Mouse (Mus musculus): Measurements from ENCODE around the gene Stam2. TPM values are rescaled to one million over a fixed set of nuclear protein-coding genes. Genes with fewer than 3 reads are reported as not detected.

Stam2 gene
- polyA plus RNA-seq, 1 experiment = not detected

DNA sequence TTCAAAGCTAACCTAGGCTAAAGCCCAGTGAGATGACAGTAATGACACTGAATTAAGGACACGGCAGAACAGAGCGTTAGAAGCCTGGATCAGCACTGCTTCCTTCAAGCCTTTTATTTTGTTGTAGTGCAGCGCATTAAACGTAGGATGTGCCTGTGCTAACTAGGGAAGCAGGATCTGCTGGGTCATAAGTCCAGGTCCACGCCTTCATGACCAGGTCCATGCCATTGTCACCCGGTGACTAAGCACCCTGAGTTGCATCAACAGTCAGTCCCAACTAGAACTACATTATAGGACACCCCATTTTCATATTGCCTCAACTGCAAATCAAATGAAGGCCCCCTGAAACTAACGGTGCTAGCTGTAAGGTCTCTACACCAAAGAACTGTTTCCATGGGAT, 7.6 kb downstream of the Stam2 start:
- no peak overlapping the region for H3K27ac ChIP-seq (ENCODE audit: insufficient read depth, low read depth, low read length)
- H3K4me1 ChIP-seq (ENCODE audit: control insufficient read depth, insufficient read depth, low read length) = no peaks in the 10 kb centered on the region; the same call in 1 of the 2 replicates
- WGBS = 99% methylated on average over 7 of the region's 7 CpGs
- TF ChIP-seq CTCF (IDR thresholded peaks at IDR 0.05; ENCODE audit: insufficient read depth, low read depth, low read length) = no peak
- TF ChIP-seq POLR2A (IDR thresholded peaks at IDR 0.05; ENCODE audit: insufficient read depth, low read depth, low read length) = no peak
- no peak overlapping the region for H3K4me3 ChIP-seq (ENCODE audit: insufficient read depth, low read depth, low read length)

DNA sequence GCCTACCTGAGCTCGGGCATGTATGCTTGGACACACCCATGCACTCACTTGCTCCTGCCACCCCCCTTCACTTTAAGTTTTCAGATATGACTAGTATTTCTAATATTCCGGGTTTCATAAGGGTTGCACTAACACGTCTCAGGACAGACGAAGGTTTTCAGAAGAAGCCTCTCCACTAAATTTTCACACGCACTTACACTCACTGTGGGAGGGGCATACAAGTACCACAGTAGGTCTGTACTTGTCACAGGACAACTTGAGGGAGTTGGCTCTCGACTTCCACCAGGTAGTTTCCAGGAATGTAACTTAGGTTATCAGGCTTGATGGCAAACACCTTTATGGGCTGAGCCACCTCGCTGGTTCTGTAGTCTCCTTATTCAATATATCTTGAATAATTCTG, 8.4 kb downstream of the Stam2 start:
- 93% methylated on average over 7 of the region's 7 CpGs for WGBS

DNA sequence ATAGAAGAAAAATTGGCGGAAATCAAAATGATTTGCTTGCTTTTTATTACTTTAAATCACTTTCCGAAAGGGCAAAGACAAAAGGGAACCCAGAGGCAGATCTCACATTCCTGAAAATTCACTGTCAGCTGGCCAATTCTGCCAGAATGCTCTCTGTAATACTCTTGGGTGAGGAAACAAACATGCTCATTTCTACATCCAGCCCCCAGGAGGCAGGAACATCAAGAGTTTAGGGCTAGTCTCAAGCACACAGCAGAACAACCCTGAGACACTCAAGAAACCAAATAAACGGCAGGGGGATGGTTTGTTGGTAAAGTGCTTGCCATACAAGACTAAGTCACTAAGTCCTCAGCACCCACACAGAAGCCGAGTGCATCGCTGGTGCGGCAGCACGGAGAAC, 9.5 kb downstream of the Stam2 start:
- Histone ChIP-seq H3K27ac (ENCODE audit: insufficient read depth, low read depth, low read length) (no peak overlapping the region), H3K4me3 (ENCODE audit: insufficient read depth, low read depth, low read length) (no peak overlapping the region), H3K4me1 (ENCODE audit: control insufficient read depth, insufficient read depth, low read length) (no peaks in the 10 kb centered on the region; the same call in 1 of the 2 replicates)
- no peak for TF ChIP-seq POLR2A (IDR thresholded peaks at IDR 0.05; ENCODE audit: insufficient read depth, low read depth, low read length)
- no peak for TF ChIP-seq CTCF (IDR thresholded peaks at IDR 0.05; ENCODE audit: insufficient read depth, low read depth, low read length)
- 86% methylated on average over 7 of the region's 7 CpGs for WGBS

More for the DNA sequence above, 8.4 kb downstream of the Stam2 start:
- Histone ChIP-seq H3K4me1 (ENCODE audit: control insufficient read depth, insufficient read depth, low read length) (no peaks in the 10 kb centered on the region; the same call in 1 of the 2 replicates), H3K27ac (ENCODE audit: insufficient read depth, low read depth, low read length) (no peak overlapping the region), H3K4me3 (ENCODE audit: insufficient read depth, low read depth, low read length) (no peak overlapping the region)
- TF ChIP-seq CTCF (IDR thresholded peaks at IDR 0.05; ENCODE audit: insufficient read depth, low read depth, low read length) (no peak), POLR2A (IDR thresholded peaks at IDR 0.05; ENCODE audit: insufficient read depth, low read depth, low read length) (no peak)

DNA sequence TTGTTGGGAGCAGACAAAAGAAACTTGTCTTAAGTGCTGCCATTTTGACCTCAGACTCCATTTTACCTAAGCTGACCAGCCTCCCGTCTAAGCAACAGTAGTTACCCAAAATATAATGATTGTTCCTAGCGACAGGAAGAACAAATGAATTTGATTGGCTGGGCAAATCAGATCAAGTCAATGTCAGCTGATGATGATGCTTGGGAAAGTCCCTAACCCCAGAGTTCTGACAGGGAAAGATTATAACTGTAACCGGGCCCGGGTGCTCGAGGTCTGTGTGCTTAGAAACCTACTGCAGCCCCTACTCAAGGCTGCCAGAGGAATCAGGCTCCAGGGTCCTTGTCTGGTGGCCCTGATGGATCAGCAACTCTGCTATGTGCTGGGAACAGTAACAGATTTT, 10.1 kb downstream of the Stam2 start:
- TF ChIP-seq CTCF (IDR thresholded peaks at IDR 0.05; ENCODE audit: insufficient read depth, low read depth, low read length) (no peak), POLR2A (IDR thresholded peaks at IDR 0.05; ENCODE audit: insufficient read depth, low read depth, low read length) (no peak)
- WGBS = 89% methylated on average over 5 of the region's 5 CpGs
- H3K4me3 ChIP-seq (ENCODE audit: insufficient read depth, low read depth, low read length) = no peak overlapping the region
- no peak overlapping the region for H3K27ac ChIP-seq (ENCODE audit: insufficient read depth, low read depth, low read length)
- H3K4me1 ChIP-seq (ENCODE audit: control insufficient read depth, insufficient read depth, low read length) = no peaks in the 10 kb centered on the region; the same call in 1 of the 2 replicates

DNA sequence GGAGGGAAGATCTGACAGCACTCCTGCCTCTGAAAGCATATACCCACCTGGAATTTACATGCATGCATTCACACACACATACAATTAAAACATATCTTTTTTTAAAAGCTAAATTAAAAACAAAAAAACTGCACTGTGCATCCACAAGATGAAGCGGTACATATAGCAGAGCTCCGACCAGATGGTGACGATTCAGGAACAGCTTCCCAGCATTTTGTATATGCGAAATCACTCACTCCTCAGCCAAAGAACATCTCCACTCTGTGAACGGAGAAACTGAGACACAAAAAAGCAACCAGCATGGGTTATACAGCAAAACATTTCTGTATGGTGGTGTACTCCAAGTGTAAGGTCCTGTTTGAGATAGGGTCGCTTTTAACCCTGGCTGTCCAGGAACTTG, 11.2 kb downstream of the Stam2 start:
- TF ChIP-seq POLR2A (IDR thresholded peaks at IDR 0.05; ENCODE audit: insufficient read depth, low read depth, low read length) (no peak), CTCF (IDR thresholded peaks at IDR 0.05; ENCODE audit: insufficient read depth, low read depth, low read length) (no peak)
- Histone ChIP-seq H3K27ac (ENCODE audit: insufficient read depth, low read depth, low read length) (no peak overlapping the region), H3K4me1 (ENCODE audit: control insufficient read depth, insufficient read depth, low read length) (no peaks in the 10 kb centered on the region; the same call in 1 of the 2 replicates), H3K4me3 (ENCODE audit: insufficient read depth, low read depth, low read length) (no peak overlapping the region)
- WGBS = 81% methylated on average over 6 of the region's 6 CpGs

DNA sequence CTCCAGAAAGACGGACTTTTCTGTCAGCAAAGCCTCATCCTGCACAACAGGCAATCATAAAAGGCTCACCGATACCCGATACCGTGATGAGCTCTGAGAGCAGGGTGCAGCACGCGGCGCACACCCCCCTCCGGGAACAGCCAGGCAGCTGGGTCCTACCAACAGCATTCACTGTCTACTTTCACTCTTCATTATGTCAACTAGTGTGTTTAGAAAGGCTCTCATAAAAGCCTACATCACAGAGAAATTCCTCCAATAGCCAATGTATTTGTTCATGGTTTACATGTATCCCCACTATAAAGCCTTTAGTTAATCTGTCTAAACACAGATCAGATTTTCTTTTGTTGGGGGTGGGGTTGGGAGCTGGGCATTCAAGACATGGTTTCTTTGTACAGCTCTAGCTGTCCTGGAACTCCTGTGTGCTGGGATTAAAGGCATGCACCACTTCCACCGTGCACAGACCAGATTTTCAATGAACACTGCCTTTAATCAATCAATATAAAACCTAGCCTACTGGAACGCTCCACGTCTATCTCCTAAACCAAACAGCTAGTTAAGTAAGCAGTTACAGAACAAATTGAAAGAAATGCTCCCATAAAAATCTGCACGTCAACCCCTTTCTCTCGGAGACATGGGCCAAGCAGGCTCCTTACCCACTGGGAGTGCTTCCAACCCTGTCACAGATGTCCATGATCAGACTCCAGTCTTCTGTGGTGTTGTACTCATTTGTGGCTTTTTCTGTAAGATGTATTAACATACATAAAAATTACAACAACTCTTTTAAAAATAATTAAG, 21.7 kb downstream of the Stam2 start:
- H3K4me1 ChIP-seq (ENCODE audit: control insufficient read depth, insufficient read depth, low read length) = peaks cover 2% of the 10 kb centered on the region; the same call in 1 of the 2 replicates
- TF ChIP-seq POLR2A (IDR thresholded peaks at IDR 0.05; ENCODE audit: insufficient read depth, low read depth, low read length) (no peak), CTCF (IDR thresholded peaks at IDR 0.05; ENCODE audit: insufficient read depth, low read depth, low read length) (no peak)
- no peak overlapping the region for H3K27ac ChIP-seq (ENCODE audit: insufficient read depth, low read depth, low read length)
- whole genome bisulfite sequencing = 52% methylated on average over 13 of the region's 13 CpGs
- H3K4me3 ChIP-seq (ENCODE audit: insufficient read depth, low read depth, low read length) = no peak overlapping the region

DNA sequence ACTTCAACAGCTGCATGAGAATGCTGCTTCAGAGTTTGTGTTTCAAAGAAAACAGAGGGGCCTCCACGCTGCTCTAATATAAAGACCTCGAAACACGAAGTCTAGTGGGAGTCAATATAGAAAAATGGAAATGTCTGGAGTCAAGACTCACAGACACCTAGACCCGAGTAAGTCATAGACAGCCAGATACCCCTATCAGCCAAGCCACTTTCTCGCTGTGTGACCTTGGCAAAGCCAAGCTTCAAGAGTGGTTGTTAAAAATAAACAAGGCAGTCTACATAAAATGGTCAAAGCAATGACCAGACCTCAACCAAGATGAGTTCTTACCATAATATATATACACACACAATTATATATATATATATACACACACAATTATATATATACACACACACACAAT, 25.0 kb downstream of the Stam2 start:
- Histone ChIP-seq H3K27ac (ENCODE audit: insufficient read depth, low read depth, low read length) (no peak overlapping the region), H3K4me1 (ENCODE audit: control insufficient read depth, insufficient read depth, low read length) (peaks cover 2% of the 10 kb centered on the region; the same call in 1 of the 2 replicates), H3K4me3 (ENCODE audit: insufficient read depth, low read depth, low read length) (no peak overlapping the region)
- TF ChIP-seq CTCF (IDR thresholded peaks at IDR 0.05; ENCODE audit: insufficient read depth, low read depth, low read length) = no peak
- TF ChIP-seq POLR2A (IDR thresholded peaks at IDR 0.05; ENCODE audit: insufficient read depth, low read depth, low read length) = no peak
- WGBS = 93% methylated on average over 5 of the region's 5 CpGs

DNA sequence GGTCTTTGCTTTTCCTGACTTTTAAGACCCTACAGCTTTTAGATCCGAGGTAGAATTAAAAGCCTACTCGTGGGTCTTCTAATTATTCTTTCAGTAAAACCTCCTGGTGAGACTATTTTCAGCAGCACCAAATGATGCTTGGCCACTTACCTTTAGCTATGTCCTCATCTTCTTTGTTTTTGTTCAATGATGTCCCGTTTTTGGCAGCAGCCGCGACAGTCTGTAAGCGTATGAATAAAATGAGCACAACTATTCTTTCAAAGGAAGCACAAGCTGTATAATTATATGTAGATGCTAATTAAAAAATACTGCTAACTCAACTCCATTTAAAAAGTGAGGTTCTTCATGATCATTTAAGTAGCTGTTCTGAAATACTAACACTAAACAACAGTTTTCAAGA, 26.5 kb downstream of the Stam2 start:
- 40% methylated on average over 6 of the region's 6 CpGs for WGBS
- H3K27ac ChIP-seq (ENCODE audit: insufficient read depth, low read depth, low read length) = no peak overlapping the region

DNA sequence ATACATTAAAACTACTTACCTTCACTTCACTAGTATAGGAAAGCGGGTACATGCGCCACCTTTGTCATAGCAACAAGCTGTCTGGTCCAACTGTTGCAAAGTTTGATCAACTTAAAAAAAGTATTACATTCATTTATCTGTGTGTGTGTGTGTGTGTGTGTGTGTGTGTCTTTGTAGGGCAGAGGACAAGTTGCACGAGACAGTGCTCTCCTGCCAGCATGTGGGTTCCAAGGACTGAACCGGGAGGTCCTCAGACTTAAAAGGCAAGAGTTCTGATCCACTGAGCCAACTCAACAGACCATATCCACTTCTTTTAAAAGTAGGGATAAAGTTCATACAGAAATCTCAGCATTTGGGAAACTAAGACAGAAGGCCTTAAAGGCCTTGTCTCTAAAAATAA, 28.0 kb downstream of the Stam2 start:
- no peak for TF ChIP-seq CTCF (IDR thresholded peaks at IDR 0.05; ENCODE audit: insufficient read depth, low read depth, low read length)
- TF ChIP-seq POLR2A (IDR thresholded peaks at IDR 0.05; ENCODE audit: insufficient read depth, low read depth, low read length) = no peak
- Histone ChIP-seq H3K4me3 (ENCODE audit: insufficient read depth, low read depth, low read length) (no peak overlapping the region), H3K4me1 (ENCODE audit: control insufficient read depth, insufficient read depth, low read length) (no peaks in the 10 kb centered on the region), H3K27ac (ENCODE audit: insufficient read depth, low read depth, low read length) (no peak overlapping the region)
- WGBS = 97% methylated on average over 4 of the region's 4 CpGs

More for the DNA sequence above, 26.5 kb downstream of the Stam2 start:
- Histone ChIP-seq H3K4me1 (ENCODE audit: control insufficient read depth, insufficient read depth, low read length) (peaks cover 2% of the 10 kb centered on the region; the same call in 1 of the 2 replicates), H3K4me3 (ENCODE audit: insufficient read depth, low read depth, low read length) (no peak overlapping the region)
- TF ChIP-seq POLR2A (IDR thresholded peaks at IDR 0.05; ENCODE audit: insufficient read depth, low read depth, low read length) = no peak
